Mouse (Mus musculus) right cerebral cortex, postnatal 4 days (tissue): ENCODE measurements at regions not wholly inside any gene's neighbourhood (a gene's known extent, or its start where the extent isn't known, plus 50 kb on each side); places are given as distances from the start of the nearest gene placed in this dataset.
"Not testable (repeated sequence)": the region's sequence is repeated elsewhere in the genome, so short reads cannot be mapped to it uniquely, and the experiment has no call there.

Experiments
- DNase-seq: peaks from one replicate; pipeline ENCODE4 v3.0.0-alpha.2; 2022

GRCm38 (mm10) chr2:171985813-171986572, 57.3 kb downstream of the Cbln4 start:
- DNase-seq: no peak

DNA sequence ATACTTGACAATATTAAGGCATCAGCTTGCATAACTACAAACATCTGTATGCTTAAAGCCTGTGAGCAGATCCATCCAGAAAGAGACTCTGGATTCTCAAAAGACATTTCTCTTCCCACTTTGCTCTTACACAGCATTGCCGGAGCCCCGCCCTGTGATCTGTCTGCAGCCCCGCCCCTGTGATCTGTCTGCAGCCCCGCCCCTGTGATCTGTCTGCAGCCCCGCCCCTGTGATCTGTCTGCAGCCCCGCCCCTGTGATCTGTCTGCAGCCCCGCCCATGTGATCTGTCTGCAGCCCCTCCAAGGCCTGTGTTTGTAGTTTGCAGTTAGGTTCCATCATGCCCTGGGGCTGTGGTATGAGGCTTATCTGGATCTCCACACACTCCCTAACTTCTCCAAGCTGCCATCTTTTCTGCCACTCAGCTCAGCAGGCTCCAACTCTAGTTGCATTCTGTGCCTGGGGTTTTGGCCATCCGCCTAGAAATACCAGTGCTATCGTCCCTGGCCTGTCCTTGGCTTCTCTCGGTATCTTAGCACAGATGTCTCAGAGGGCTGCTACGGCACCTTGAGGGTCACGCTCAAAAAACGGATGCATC, 73.9 kb downstream of the Cbln4 start:
- DNase-seq: no peak

- no peak for DNase-seq
These were observed 96.6 kb downstream of the Cbln4 start for GRCm38 (mm10) chr2:171946569-171947250.

GRCm38 (mm10) chr2:171942671-171943070, 100.6 kb downstream of the Cbln4 start:
- DNase-seq: peak; percentile 59

DNA sequence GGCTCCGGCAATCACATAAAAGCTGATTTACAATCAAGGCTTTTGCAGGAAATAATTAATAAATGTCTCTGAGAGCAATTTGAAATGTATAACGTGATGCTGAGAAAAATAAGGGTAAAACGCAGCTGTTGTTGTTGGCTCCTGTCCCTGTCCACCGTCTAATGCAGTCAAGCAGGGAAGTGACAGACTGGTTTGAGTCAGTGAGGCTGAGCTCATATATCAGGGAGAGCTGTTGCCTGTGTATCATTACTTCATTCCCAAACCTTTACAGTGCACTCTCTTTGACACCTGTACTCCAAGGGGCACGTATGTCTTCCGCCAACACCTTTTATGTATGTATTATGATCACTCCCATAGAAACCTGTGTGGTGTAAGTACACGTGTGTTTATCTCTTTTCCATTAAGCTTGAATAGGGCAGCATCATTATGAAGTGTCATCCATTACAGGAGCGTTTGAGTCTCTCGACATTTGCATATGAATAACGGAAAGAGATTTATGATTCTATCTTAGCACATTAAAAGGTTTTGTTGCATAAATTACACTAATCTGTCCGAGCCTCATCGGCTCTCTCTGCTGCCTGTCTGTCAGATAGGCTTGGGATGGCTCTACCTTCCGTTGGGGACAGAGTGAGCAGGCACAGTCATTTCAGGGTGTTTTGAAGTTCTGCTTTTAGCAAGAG, 107.5 kb downstream of the Cbln4 start:
- no peak for DNase-seq

GRCm38 (mm10) chr2:171920960-171921359, 122.3 kb downstream of the Cbln4 start:
- DNase-seq: no peak

DNA sequence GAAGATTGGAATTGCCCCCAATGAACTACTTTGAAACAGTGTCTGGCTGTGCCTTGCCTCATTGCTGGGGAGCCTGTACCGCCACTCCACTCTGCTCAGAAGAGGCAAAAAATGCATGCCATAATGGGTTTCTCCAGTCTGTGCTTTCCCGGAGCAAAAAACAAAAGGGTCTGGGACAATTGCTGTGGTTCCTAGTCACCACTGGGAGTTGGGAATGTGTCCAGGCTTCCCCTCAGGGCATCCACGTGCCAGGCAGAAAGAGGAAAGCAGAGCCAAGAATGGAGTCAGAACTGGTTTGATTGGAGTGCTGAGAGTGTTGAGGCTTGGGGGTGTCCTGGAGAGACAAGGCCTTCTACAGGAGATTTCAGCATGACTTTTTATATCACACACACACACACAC, 156.0 kb downstream of the Cbln4 start:
- no peak for DNase-seq

- not testable (repeated sequence) for DNase-seq
These were observed 163.9 kb downstream of the Cbln4 start for GRCm38 (mm10) chr2:171879238-171879960.

DNA sequence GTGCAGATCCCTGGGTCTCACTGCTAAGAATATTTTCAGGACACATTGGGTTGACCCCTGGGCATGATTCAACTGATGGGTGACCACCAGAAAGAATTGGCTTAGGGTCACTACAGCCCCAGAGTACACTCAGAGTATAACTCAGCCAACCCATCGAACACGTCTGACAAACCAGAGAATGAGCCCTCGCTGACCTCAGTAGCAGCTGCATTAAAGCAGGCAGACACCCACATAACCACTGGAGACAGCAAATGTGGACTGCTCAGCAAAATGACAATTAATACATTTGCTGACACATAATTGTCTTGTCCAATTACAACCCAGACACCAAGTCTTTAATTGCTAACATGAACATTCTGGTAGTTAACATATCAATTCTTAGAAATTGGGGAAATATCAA, 175.7 kb downstream of the Cbln4 start:
- no peak for DNase-seq

GRCm38 (mm10) chr2:171864376-171864965, 178.8 kb downstream of the Cbln4 start:
- DNase-seq: peak; percentile 11

GRCm38 (mm10) chr2:171862626-171863025, 180.6 kb downstream of the Cbln4 start:
- no peak for DNase-seq

GRCm38 (mm10) chr2:171858894-171859293, 184.4 kb downstream of the Cbln4 start:
- DNase-seq: no peak

GRCm38 (mm10) chr2:171856491-171856890, 186.8 kb downstream of the Cbln4 start:
- no peak for DNase-seq

- DNase-seq: peak; percentile 28
These were observed 196.3 kb downstream of the Cbln4 start for GRCm38 (mm10) chr2:171846826-171847492.

DNA sequence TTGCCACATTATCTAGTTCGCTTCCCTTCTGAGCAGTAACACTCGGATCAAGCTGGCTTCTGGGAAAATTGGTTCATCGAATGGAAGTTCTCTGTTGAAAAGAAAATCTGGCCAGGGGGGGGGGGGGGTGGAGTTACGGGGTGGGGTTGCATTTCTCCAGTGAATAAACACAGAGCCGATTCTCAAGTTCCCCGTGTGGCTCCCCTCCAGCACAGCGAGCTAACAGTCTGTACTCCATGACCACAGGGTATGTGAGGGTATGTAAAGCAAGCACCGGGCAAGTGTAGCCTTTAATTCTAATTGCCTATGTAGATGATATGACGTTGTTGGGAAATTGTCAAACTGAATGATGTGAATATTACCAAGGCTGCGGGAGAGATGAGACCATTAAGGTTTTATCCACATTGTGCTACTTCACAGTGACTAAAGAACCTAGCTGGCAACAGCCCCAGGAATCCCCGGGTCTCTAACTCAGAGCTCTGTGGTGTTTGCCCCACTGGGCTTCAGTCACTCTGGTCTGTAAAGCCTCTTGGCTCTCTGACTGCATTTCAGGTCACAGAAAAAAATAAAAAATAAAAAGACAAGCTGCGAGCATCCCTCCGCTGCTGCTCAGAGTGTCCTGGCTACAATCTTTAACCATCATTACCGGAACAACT, 203.1 kb downstream of the Cbln4 start:
- no peak for DNase-seq

DNA sequence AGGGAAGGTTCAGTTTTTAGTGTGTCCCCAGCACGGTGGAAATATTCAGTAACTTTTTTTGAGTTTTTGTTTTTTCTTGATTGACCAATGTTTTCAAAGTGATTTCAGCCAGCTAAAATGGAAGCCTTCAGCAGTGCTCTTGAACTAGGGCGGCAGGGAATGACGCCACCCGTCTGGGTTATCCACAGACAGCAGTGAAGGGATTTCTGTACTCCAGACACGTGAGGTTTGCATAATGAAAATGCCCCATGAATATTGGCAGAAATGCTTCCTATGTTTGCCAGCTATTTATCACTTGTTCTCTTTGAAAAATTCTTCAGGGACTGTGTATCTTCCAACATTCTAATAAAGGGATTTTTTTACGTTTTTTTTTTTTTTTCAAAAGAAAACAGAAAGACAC, 221.1 kb downstream of the Cbln4 start:
- DNase-seq: no peak

GRCm38 (mm10) chr2:171818504-171818903, 224.8 kb downstream of the Cbln4 start:
- peak; percentile 22 for DNase-seq

- peak; percentile 36 for DNase-seq
These were observed 226.4 kb downstream of the Cbln4 start for GRCm38 (mm10) chr2:171816685-171817419.

DNA sequence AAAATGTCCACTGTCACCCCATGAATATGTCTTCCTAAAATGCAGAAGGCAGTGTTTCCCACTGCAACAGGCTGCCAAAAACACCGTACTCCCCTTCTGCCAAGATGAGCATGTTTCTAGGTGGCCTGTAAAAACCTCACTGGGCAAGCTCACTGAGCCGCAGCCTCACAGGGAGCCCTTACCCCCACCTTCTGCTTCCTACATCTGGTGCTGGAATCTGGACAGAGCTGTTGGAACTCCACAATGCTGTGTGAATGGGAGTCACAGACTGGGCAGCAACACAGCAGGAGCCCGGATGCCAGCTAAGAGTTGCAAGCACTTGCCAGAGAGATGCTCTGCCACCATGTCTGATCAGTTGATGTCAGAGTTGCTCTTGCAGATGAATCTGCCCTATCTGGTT, 230.6 kb downstream of the Cbln4 start:
- DNase-seq: no peak

DNA sequence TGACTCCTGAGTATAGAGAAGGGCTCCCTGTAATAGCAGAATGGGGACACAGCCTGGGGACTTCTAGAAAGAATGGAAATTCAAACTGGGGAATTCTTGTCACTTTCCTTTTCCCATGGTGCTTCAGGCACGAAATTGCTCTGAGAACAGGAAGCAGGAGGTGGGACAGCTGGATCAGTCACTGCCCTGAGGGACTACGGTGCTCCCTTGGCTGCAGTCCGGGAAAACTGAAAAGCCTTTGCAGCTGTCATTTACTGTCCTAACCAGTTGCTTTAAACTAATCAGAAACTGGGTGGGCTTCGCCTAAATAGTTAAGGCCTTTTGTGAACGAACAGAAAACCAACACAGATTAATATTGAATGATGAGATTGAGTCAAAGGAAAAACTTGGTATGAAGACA, 237.9 kb downstream of the Cbln4 start:
- no peak for DNase-seq
